Mouse (Mus musculus) neural tube, postnatal 0 days (tissue): ENCODE results near the gene Ccnf. TPM values are rescaled to one million over a fixed set of nuclear protein-coding genes. Genes with fewer than 3 reads are reported as not detected.

Source experiments
- microRNA-seq: library from miRNA; unstranded; fragments of <30 nt; microRNA quantifications from one replicate; pipeline ENCODE4, GENCODE M21; 2016
- polyA plus RNA-seq: library from polyadenylated mRNA; unstranded; fragments of >200 nt; fragmentation: Nextera tagmentation; extraction: Ambion mirVana; gene quantifications from 2 replicates; pipeline ENCODE4 v1.2.1, GENCODE M21; 2015

The Ccnf gene
- polyA plus RNA-seq = 5.6 and 8.1 TPM in 2 replicates

GRCm38 (mm10) chr17:24251320-24252069, at the start of gene Ccnf:
Gene Ccnf (minus strand): TSS chr17:24251484.

GRCm38 (mm10) chr17:24220435-24221411, 30.6 kb downstream of the Ccnf start, which contains the start of gene Tedc2:
Gene Tedc2 (minus strand): TSS chr17:24220851.

GRCm38 (mm10) chr17:24209043-24209915, 42.0 kb downstream of the Ccnf start, which contains the start of gene Ntn3:
Gene Ntn3 (minus strand): TSS chr17:24209531.

GRCm38 (mm10) chr17:24205284-24205888, 45.9 kb downstream of the Ccnf start, which contains the start of gene Tbc1d24:
Gene Tbc1d24 (minus strand): TSS chr17:24205562.

Small RNA genes lying within 50 kb of the gene (microRNA-seq; reads per million reads assigned to microRNA genes)
- gene Mir5134 (0.87 reads per million), gene Mir6965 (not detected)

Other genes with a start within 250 kb of the Ccnf start
- 0.15 TPM in 1 of 2 replicates, not detected in the other for gene Prss27, start 213.3 kb downstream of the Ccnf start, polyA plus RNA-seq
- gene Kctd5, start 178.0 kb downstream of the Ccnf start, polyA plus RNA-seq = 89.6 and 92.0 TPM in 2 replicates
- gene Pdpk1, start 100.6 kb downstream of the Ccnf start, polyA plus RNA-seq = 59.2 and 60.0 TPM in 2 replicates
- gene Amdhd2, start 87.7 kb downstream of the Ccnf start, polyA plus RNA-seq = 39.4 and 44.0 TPM in 2 replicates
- 2,504 and 2,539 TPM in 2 replicates for gene Atp6v0c, start 81.8 kb downstream of the Ccnf start, polyA plus RNA-seq
- gene Tbc1d24, start 45.9 kb downstream of the Ccnf start, polyA plus RNA-seq = 20.0 and 23.7 TPM in 2 replicates
- 6.5 and 6.6 TPM in 2 replicates for gene Ntn3, start 42.0 kb downstream of the Ccnf start, polyA plus RNA-seq
- 9.1 and 9.7 TPM in 2 replicates for gene Tedc2, start 30.6 kb downstream of the Ccnf start, polyA plus RNA-seq
- 1.4 and 1.8 TPM in 2 replicates for gene Abca17, start 99.6 kb upstream of the Ccnf start, polyA plus RNA-seq
- 28.5 and 29.8 TPM in 2 replicates for gene Abca3, start 100.5 kb upstream of the Ccnf start, polyA plus RNA-seq
- gene Rnps1, start 163.1 kb upstream of the Ccnf start, polyA plus RNA-seq = 224 and 246 TPM in 2 replicates
- 67.5 and 76.3 TPM in 2 replicates for gene Eci1, start 175.2 kb upstream of the Ccnf start, polyA plus RNA-seq
- 2.2 and 2.7 TPM in 2 replicates for gene Dnase1l2, start 191.6 kb upstream of the Ccnf start, polyA plus RNA-seq
- gene E4f1, start 218.8 kb upstream of the Ccnf start, polyA plus RNA-seq = 33.1 and 43.4 TPM in 2 replicates
- gene Pgp, start 218.9 kb upstream of the Ccnf start, polyA plus RNA-seq = 108 and 113 TPM in 2 replicates
- gene Bricd5, start 222.4 kb upstream of the Ccnf start, polyA plus RNA-seq = 2.1 and 3.0 TPM in 2 replicates
- gene Mlst8, start 227.6 kb upstream of the Ccnf start, polyA plus RNA-seq = 24.4 and 25.9 TPM in 2 replicates
- 62.8 and 68.5 TPM in 2 replicates for gene Caskin1, start 237.1 kb upstream of the Ccnf start, polyA plus RNA-seq